Mouse (Mus musculus): ENCODE results near the gene Slc25a48. TPM values are rescaled to one million over a fixed set of nuclear protein-coding genes. Genes with fewer than 3 reads are reported as not detected.

The Slc25a48 gene
- polyA plus RNA-seq, 1 experiment from 2014 or later = 1.2 TPM

DNA sequence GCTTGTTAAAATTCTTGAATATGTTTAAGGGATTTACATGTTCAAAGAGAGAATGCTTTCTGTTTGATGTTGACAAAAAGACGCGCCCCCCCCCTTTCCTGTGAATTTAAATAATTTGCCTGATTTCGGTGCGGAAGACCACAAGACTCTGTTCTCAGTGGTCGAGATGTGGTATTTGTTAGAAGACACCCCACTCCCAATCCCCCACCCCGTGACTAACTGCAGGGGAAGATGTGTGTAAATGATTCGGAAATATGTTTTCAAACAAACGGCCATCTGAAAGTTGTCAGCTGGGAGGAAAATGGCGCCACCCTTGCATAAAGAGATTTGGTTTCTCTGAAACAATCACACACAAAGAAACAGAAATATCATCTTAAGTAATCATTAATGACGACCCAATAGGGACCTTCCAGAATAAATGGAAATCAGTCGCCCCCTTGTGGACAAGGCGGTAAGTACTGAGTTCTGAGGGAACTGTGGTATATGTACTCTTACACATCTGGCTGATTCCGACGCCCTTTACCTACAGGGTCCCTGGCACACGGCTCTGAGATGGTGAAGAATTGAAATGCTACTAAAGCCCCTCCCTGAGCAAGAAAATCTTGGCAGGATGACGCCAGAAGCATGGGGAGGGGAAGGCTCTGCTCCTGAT lies 16.0 kb upstream of the Slc25a48 start:
- WGBS (ENCODE audit: insufficient replicate concordance) = 20% methylated on average over 16 of the region's 16 CpGs

DNA sequence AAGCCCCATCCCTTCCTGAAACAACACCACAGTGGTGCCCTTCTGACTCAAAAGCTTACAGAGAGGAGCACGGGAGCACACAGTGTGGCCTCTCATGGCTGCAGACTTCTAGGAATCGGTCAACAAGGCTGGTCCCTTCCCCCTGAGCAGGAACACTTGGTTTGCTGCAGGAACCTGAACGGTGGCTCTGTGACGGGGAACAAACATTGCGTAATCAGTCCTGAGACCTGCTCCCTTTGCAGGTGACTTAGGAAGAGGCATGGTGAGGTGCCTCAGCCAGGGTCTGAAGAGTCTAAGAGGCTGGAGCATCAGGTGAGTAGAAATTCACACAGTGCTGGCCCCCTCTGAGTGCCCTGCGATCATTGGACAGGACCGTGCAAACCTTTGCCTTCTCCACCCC lies 12.2 kb upstream of the Slc25a48 start:
- H3K4me1 ChIP-seq (ENCODE audit: control insufficient read depth, low read depth, low read length) = no peaks in the 10 kb centered on the region
- WGBS (ENCODE audit: insufficient replicate concordance) = 37% methylated on average over 7 of the region's 7 CpGs
- no peak overlapping the region for H3K9ac ChIP-seq (ENCODE audit: low read depth, low read length)
- no peaks in the 10 kb centered on the region for H3K27me3 ChIP-seq (ENCODE audit: control insufficient read depth, insufficient read depth, low read depth, low read length)
- H3K4me2 ChIP-seq (ENCODE audit: low read depth, low read length) = no peak overlapping the region
- ATAC-seq (ENCODE audit: low read depth) = no peak
- no peaks in the 10 kb centered on the region for H3K36me3 ChIP-seq (ENCODE audit: control insufficient read depth, insufficient read depth)
- H3K4me3 ChIP-seq (ENCODE audit: low read depth, low read length) = no peak overlapping the region
- no peak overlapping the region for H3K27ac ChIP-seq (ENCODE audit: low read length)
- H3K9me3 ChIP-seq (replicated peaks; ENCODE audit: control insufficient read depth, low read length) = no peaks in the 10 kb centered on the region

More for the DNA sequence above, 16.0 kb upstream of the Slc25a48 start:
- Histone ChIP-seq H3K36me3 (ENCODE audit: control insufficient read depth, insufficient read depth) (no peaks in the 10 kb centered on the region), H3K9ac (ENCODE audit: low read depth, low read length) (no peak overlapping the region), H3K9me3 (replicated peaks; ENCODE audit: control insufficient read depth, low read length) (no peaks in the 10 kb centered on the region), H3K4me3 (ENCODE audit: low read depth, low read length) (no peak overlapping the region), H3K4me2 (ENCODE audit: low read depth, low read length) (no peak overlapping the region), H3K27me3 (ENCODE audit: control insufficient read depth, insufficient read depth, low read depth, low read length) (no peaks in the 10 kb centered on the region), H3K4me1 (ENCODE audit: control insufficient read depth, low read depth, low read length) (no peaks in the 10 kb centered on the region), H3K27ac (ENCODE audit: low read length) (no peak overlapping the region)
- no peak for ATAC-seq (ENCODE audit: low read depth)

DNA sequence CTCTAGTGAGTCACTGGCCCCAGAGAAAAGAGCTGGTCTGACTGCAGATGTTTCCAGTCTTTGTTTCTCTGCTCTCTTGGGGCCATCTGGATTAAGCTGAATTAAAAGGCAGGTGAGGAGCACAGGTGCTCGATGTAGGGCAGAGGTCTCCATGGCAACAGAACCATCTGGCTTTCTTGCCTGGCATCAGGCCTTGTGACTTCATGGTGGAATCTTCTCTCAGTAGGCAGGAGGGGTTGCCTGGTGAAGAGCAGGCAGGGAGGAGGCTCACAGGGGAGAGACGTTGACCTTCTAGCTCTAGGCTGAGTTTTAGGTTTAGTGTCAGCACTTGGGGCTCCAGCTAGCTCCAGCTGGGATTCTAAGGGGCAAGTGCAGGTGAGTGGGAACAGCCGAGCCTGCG lies 11.8 kb upstream of the Slc25a48 start, which contains the start of gene Gm3045:
Gene Gm3045, plus strand, starts transcription at position 230 of the 400 bp plus-strand sequence.
- Histone ChIP-seq H3K27ac (ENCODE audit: low read length) (no peak within 1 kb of the TSS), H3K27me3 (ENCODE audit: control insufficient read depth, insufficient read depth, low read depth, low read length) (no peaks in the 10 kb centered on the region), H3K4me3 (ENCODE audit: low read depth, low read length) (no peak within 1 kb of the TSS), H3K9ac (ENCODE audit: low read depth, low read length) (no peak within 1 kb of the TSS), H3K4me2 (ENCODE audit: low read depth, low read length) (no peak within 1 kb of the TSS), H3K4me1 (ENCODE audit: control insufficient read depth, low read depth, low read length) (no peaks in the 10 kb centered on the region), H3K9me3 (replicated peaks; ENCODE audit: control insufficient read depth, low read length) (no peaks in the 10 kb centered on the region), H3K36me3 (ENCODE audit: control insufficient read depth, insufficient read depth) (no peaks in the 10 kb centered on the region)
- ATAC-seq (ENCODE audit: low read depth) = no peak
- WGBS (ENCODE audit: insufficient replicate concordance) = 41% methylated on average over 4 of the region's 4 CpGs

DNA sequence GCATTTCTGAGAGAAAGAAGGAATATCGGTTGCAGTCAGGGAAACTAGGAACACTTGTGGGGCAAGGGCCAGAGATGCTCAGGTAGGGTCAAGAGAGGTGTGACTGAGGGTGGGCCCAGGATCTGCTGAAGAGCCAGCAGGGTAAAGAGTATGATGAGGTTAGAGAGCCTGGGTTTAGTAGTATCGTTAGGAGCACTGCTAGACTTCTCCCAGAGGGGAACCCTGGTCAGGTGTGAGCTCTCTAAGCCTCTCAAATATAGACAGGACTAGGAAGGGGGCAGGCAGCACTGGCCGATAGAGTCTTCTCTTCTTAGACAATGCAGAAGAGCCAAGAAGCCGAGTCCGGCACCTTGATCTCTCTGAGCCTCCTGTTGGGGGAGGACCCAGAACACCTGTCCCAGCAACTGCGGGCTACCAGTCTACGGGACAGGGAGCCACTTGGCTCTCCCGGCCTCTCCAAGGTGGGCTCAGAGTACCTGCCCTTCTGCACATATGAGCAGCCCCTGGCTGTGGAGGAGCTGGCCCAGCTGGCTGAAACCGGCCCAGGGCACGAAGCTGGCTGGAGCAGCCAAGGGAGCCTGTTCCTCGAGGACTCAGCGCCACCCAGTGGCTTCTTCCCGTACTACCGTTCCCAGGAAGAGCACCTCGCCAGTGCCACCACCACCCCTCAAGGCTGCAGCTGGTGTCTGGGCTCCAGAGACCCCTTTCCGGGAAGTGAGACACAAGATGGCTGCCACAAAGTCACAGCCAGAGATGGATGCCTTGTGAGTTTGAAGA lies 9.2 kb upstream of the Slc25a48 start:
- Histone ChIP-seq H3K27ac (ENCODE audit: low read length) (no peak overlapping the region), H3K9me3 (replicated peaks; ENCODE audit: control insufficient read depth, low read length) (no peaks in the 10 kb centered on the region), H3K4me1 (ENCODE audit: control insufficient read depth, low read depth, low read length) (no peaks in the 10 kb centered on the region), H3K9ac (ENCODE audit: low read depth, low read length) (no peak overlapping the region), H3K4me2 (ENCODE audit: low read depth, low read length) (no peak overlapping the region), H3K36me3 (ENCODE audit: control insufficient read depth, insufficient read depth) (no peaks in the 10 kb centered on the region), H3K27me3 (ENCODE audit: control insufficient read depth, insufficient read depth, low read depth, low read length) (no peaks in the 10 kb centered on the region), H3K4me3 (ENCODE audit: low read depth, low read length) (no peak overlapping the region)
- 28% methylated on average over 16 of the region's 16 CpGs for WGBS (ENCODE audit: insufficient replicate concordance)
- ATAC-seq (ENCODE audit: low read depth) = no peak

- 79% methylated on average over 12 of the region's 12 CpGs for WGBS (ENCODE audit: insufficient replicate concordance)
- no peak overlapping the region for H3K27ac ChIP-seq (ENCODE audit: low read length)
- no peak overlapping the region for H3K4me3 ChIP-seq (ENCODE audit: low read depth, low read length)
- H3K9me3 ChIP-seq (replicated peaks; ENCODE audit: control insufficient read depth, low read length) = no peaks in the 10 kb centered on the region
- peaks cover 7% of the 10 kb centered on the region for H3K27me3 ChIP-seq (ENCODE audit: control insufficient read depth, insufficient read depth, low read depth, low read length)
- H3K4me2 ChIP-seq (ENCODE audit: low read depth, low read length) = no peak overlapping the region
- no peak overlapping the region for H3K9ac ChIP-seq (ENCODE audit: low read depth, low read length)
- H3K4me1 ChIP-seq (ENCODE audit: control insufficient read depth, low read depth, low read length) = no peaks in the 10 kb centered on the region
- no peak for ATAC-seq (ENCODE audit: low read depth)
- no peaks in the 10 kb centered on the region for H3K36me3 ChIP-seq (ENCODE audit: control insufficient read depth, insufficient read depth)
Observed at GRCm38 (mm10) chr13:56432496-56432895, 5.7 kb upstream of the Slc25a48 start.

GRCm38 (mm10) chr13:56433466-56433865 lies 4.7 kb upstream of the Slc25a48 start:
- Histone ChIP-seq H3K9me3 (replicated peaks; ENCODE audit: control insufficient read depth, low read length) (no peaks in the 10 kb centered on the region), H3K27ac (ENCODE audit: low read length) (no peak overlapping the region), H3K4me2 (ENCODE audit: low read depth, low read length) (no peak overlapping the region), H3K27me3 (ENCODE audit: control insufficient read depth, insufficient read depth, low read depth, low read length) (peaks cover 15% of the 10 kb centered on the region), H3K9ac (ENCODE audit: low read depth, low read length) (no peak overlapping the region), H3K4me3 (ENCODE audit: low read depth, low read length) (no peak overlapping the region), H3K4me1 (ENCODE audit: control insufficient read depth, low read depth, low read length) (no peaks in the 10 kb centered on the region), H3K36me3 (ENCODE audit: control insufficient read depth, insufficient read depth) (no peaks in the 10 kb centered on the region)
- 14% methylated on average over 10 of the region's 10 CpGs for WGBS (ENCODE audit: insufficient replicate concordance)
- no peak for ATAC-seq (ENCODE audit: low read depth)

GRCm38 (mm10) chr13:56434311-56434751 lies 3.8 kb upstream of the Slc25a48 start:
- Histone ChIP-seq H3K27me3 (ENCODE audit: control insufficient read depth, insufficient read depth, low read depth, low read length) (peaks cover 22% of the 10 kb centered on the region), H3K4me1 (ENCODE audit: control insufficient read depth, low read depth, low read length) (no peaks in the 10 kb centered on the region), H3K9me3 (replicated peaks; ENCODE audit: control insufficient read depth, low read length) (no peaks in the 10 kb centered on the region), H3K36me3 (ENCODE audit: control insufficient read depth, insufficient read depth) (no peaks in the 10 kb centered on the region), H3K27ac (ENCODE audit: low read length) (no peak overlapping the region), H3K4me3 (ENCODE audit: low read depth, low read length) (no peak overlapping the region), H3K4me2 (ENCODE audit: low read depth, low read length) (no peak overlapping the region), H3K9ac (ENCODE audit: low read depth, low read length) (no peak overlapping the region)
- WGBS (ENCODE audit: insufficient replicate concordance) = 64% methylated on average over 9 of the region's 9 CpGs
- peak; percentile 70 for ATAC-seq (ENCODE audit: low read depth)

- Histone ChIP-seq H3K9ac (ENCODE audit: low read depth, low read length) (no peak overlapping the region), H3K4me1 (ENCODE audit: control insufficient read depth, low read depth, low read length) (no peaks in the 10 kb centered on the region), H3K27me3 (ENCODE audit: control insufficient read depth, insufficient read depth, low read depth, low read length) (peaks cover 28% of the 10 kb centered on the region), H3K4me2 (ENCODE audit: low read depth, low read length) (no peak overlapping the region), H3K27ac (ENCODE audit: low read length) (no peak overlapping the region), H3K4me3 (ENCODE audit: low read depth, low read length) (no peak overlapping the region), H3K9me3 (replicated peaks; ENCODE audit: control insufficient read depth, low read length) (no peaks in the 10 kb centered on the region), H3K36me3 (ENCODE audit: control insufficient read depth, insufficient read depth) (no peaks in the 10 kb centered on the region)
- 55% methylated on average over 10 of the region's 10 CpGs for WGBS (ENCODE audit: insufficient replicate concordance)
- ATAC-seq (ENCODE audit: low read depth) = no peak
Observed at GRCm38 (mm10) chr13:56435615-56436287, 2.4 kb upstream of the Slc25a48 start.

- Histone ChIP-seq H3K4me2 (ENCODE audit: low read depth, low read length) (no peak overlapping the region), H3K4me3 (ENCODE audit: low read depth, low read length) (no peak overlapping the region), H3K27me3 (ENCODE audit: control insufficient read depth, insufficient read depth, low read depth, low read length) (peaks cover 14% of the 10 kb centered on the region), H3K9ac (ENCODE audit: low read depth, low read length) (no peak overlapping the region), H3K27ac (ENCODE audit: low read length) (no peak overlapping the region), H3K36me3 (ENCODE audit: control insufficient read depth, insufficient read depth) (no peaks in the 10 kb centered on the region), H3K4me1 (ENCODE audit: control insufficient read depth, low read depth, low read length) (no peaks in the 10 kb centered on the region), H3K9me3 (replicated peaks; ENCODE audit: control insufficient read depth, low read length) (no peaks in the 10 kb centered on the region)
- WGBS (ENCODE audit: insufficient replicate concordance) = 40% methylated on average over 7 of the region's 7 CpGs
- ATAC-seq (ENCODE audit: low read depth) = no peak
Observed at GRCm38 (mm10) chr13:56443411-56443810, 5.3 kb downstream of the Slc25a48 start.
